Mouse (Mus musculus) adrenal gland, adult 8-10 months (tissue): Measurements from ENCODE around the gene Atpaf1. TPM values are rescaled to one million over a fixed set of nuclear protein-coding genes. Genes with fewer than 3 reads are reported as not detected.

Experiments
- DNase-seq: peaks from one replicate; pipeline ENCODE4 v3.0.0; 2022
- total RNA-seq, 4 experiments: library from RNA; stranded (reverse); gene quantifications; 2 replicates each; pipeline ENCODE4 v1.2.4; 2022

Gene Atpaf1
- total RNA-seq, 4 experiments from 2014 or later: 58.4 to 89.8 (median 74.5) TPM

- DNase-seq: no peak
Observed at GRCm38 (mm10) chr4:115848990-115849677, 64.5 kb downstream of the Atpaf1 start.

- no peak for DNase-seq
Observed at GRCm38 (mm10) chr4:115850111-115850510, 65.5 kb downstream of the Atpaf1 start.

DNA sequence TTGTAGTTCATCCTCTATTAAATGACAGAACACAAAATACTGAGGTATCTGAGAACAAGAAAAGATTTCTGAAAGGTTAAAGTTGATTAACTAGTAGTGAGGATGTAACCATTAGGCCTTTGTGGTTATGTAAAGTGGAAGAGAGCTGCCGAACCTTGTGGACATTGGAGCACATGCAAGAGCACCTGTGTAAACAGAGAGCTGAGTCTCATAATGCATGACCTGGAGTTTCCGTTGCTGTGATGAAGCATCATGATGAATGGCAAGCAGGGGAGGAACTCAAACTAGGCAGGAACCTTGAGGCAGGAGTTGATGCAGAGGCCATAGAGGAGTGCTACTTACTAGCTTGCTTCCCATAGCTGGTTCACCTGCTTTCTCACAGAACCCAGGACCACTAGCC, 66.0 kb downstream of the Atpaf1 start:
- DNase-seq: no peak

- DNase-seq: no peak
Observed at GRCm38 (mm10) chr4:115851569-115851968, 67.0 kb downstream of the Atpaf1 start.

GRCm38 (mm10) chr4:115855100-115855499, 70.5 kb downstream of the Atpaf1 start:
- DNase-seq: no peak

DNA sequence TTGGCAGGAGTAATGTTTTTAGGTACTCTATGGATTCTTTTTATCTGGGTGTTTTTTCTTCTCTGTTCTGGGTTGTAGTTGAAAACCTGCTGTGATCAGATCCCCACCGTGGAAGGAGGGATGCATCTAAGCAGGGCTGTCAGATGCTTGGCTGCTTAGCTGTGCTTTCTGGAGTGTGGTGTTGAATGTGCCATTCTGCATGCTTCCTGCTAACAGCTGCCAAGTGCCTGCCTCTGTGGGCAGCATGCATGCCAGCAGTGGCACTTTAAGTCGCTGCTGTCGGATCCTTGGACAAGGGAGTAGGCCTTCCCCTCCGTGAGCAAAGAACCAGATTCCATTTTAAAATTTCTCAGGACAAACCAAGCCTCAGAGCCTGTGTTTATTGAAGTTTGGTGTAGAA, 71.0 kb downstream of the Atpaf1 start:
- no peak for DNase-seq

DNA sequence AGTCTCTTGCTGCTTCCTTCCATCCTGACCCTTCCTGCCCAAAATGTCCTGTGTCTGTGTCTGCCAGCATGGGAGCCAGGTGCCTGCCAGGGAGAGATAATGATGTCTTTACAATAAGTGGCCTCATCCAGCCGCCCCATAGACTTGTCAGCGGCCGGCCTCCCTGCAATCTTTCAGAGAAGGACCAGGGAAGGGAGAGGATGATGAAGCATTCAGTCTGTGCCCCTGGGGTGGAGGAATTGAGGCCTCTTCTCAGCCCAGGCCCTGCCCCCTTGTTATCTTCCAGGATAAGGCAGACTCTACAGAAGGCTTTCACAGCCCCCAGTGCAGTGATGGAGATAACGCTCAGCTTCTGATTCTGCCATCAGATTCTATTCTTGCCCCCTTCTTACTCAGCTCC, 71.7 kb downstream of the Atpaf1 start:
- no peak for DNase-seq

DNA sequence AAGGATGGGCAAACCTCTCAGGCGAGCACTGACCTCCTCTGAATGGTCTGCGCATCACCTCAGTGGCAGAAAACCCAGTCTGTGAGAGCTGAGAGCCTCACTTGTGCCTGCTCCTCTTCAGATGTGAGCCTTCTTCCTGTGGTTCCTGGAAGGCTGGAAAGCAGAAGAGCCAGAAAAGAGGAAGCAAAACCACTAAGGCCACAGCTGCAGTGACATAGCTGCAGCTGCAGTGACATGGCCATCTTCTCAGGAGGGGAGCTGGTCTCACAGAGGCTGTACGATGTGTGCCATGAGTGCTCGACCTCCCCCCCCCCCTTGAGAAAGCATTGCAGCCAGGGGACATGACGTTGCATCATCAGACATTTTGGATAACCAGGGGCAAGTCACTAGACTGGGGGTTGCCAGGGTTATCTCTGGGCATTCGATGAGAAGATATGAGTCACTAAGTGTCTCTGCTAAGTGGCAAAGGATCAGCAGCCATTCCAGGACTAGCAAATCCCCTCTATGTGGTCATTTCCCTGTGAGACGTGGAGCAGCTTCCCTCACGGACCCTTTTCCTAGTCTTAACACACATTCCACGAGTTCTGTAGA, 72.8 kb downstream of the Atpaf1 start:
- no peak for DNase-seq

GRCm38 (mm10) chr4:115863352-115863751, 78.7 kb downstream of the Atpaf1 start:
- DNase-seq: no peak

DNA sequence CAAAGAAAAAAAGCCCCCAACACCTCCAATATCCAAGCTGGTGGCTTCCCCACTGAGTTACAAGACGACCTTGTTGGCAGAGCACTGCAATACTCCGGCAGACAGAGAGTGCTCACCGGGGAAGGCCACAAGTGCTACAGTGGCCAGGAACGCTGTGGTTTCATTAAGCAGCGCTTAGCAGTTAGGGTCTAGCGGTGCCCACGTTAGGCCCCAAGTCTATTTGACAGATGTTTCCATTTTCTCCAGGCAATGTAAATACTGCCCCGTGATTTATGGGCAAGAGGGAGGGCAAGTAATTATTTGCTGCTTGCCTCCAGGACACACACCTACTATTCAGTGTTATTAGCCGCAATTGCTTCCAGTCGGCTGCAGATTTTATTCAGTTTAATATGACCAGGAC, 79.3 kb downstream of the Atpaf1 start:
- no peak for DNase-seq

Other genes with a start within 250 kb of the Atpaf1 start
- under 1 TPM in 1 of 4 experiments, not detected in 3; 0.09 TPM for gene Cyp4a31, start 221.2 kb upstream of the Atpaf1 start, total RNA-seq
- not detected for gene Cyp4a32, start 183.8 kb upstream of the Atpaf1 start, total RNA-seq
- gene Cyp4b1, start 137.1 kb upstream of the Atpaf1 start, total RNA-seq: 10 to 100 TPM; 44.9 to 58.9 (median 54.5) TPM
- 100 to 1,000 TPM in 2 of 4 experiments, 10 to 100 TPM in 2; 80.9 to 113 (median 100) TPM for gene Efcab14, start 47.1 kb upstream of the Atpaf1 start, total RNA-seq
- 1 to 10 TPM; 2.0 to 4.9 (median 2.4) TPM for gene Tex38, start 3.8 kb upstream of the Atpaf1 start, total RNA-seq
- gene Mob3c, start 43.3 kb downstream of the Atpaf1 start, total RNA-seq: 10 to 100 TPM; 15.6 to 22.2 (median 16.3) TPM
- gene Mknk1, start 54.4 kb downstream of the Atpaf1 start, total RNA-seq: 10 to 100 TPM; 46.8 to 72.1 (median 57.8) TPM
- gene Kncn, start 99.6 kb downstream of the Atpaf1 start, total RNA-seq: not detected
- not detected for gene 6430628N08Rik, start 105.9 kb downstream of the Atpaf1 start, total RNA-seq
- not detected for gene Dmbx1, start 155.1 kb downstream of the Atpaf1 start, total RNA-seq
- 10 to 100 TPM in 1 of 4 experiments, 1 to 10 TPM in 3; 4.1 to 10.5 (median 6.0) TPM for gene Faah, start 233.1 kb downstream of the Atpaf1 start, total RNA-seq